Mouse (Mus musculus) right cerebral cortex, postnatal 4 days (tissue): ENCODE data around the gene Syne1.

ENCODE experiments used
- DNase-seq: peaks from one replicate; pipeline ENCODE4 v3.0.0-alpha.2; 2022

Syne1 gene

DNA sequence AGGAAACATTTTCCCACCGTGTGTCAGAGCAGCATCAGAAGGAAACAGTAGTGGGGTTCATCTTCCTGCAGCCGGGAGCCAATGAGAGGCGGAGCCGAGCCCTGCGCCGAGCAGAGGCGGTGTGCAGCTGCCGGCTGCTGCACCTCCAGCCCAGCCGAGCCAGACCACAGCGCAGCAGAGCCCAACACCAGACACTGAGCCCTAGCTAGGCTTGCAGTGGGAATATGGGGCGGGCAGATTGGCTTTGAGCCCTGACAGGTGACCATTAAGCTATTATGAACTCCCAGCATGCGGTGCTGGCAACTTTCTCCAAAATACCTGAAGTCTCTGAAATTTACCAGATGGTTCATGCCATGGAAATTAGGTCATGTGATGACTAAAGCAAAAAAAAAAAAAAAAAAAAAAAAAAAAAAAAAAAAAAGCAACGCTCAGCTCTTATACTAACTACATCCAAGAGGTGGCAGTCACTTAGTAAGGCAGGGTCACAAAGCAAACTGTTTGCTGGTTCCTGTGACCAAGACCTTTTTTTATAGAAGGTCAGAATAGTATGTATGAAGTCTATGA lies 356.5 kb downstream of the Syne1 start:
- peak; percentile 58 for DNase-seq

GRCm38 (mm10) chr10:5194081-5194670 lies 357.1 kb downstream of the Syne1 start:
- DNase-seq = no peak

GRCm38 (mm10) chr10:5192861-5193490 lies 358.3 kb downstream of the Syne1 start:
- DNase-seq = no peak

DNA sequence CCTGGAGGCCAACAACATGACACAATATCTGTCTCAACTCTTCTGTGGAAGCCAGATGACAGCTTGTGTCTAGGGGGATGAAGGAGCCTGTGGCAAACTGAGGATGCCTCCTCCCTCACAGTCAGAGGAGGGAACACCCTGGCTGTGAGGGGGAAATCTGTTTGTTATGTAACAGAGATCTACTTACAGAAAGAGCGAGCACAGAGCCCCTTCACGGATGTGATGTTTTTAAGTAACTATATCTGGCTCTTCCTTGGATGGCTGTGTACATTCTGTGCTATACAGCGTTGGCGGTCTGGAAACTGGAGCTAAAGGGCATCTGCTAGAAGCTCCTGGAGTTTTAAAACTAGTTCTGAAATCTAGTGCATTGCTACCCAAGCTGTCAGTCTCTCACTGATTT lies 360.5 kb downstream of the Syne1 start:
- DNase-seq = no peak

DNA sequence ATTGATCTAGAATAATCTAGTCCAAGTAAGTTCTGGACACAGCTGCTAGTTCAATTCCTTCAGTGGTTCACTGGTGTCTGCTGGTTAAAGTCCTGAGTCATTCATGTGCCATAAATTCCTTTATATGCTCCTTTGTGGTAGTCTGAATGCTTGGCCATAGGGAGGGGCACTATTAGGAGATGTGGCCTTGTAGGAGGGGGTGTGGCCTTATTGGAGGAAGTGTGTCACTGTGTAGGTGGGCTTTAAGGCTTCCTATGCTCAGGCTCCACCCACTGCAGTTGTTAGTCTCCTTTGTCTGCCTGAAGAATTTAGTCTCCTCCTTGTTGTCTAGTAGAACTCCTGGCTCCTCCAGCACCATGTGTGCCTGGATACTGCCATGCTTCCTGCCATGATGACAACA lies 362.4 kb downstream of the Syne1 start:
- DNase-seq = no peak

GRCm38 (mm10) chr10:5185156-5186083 lies 365.9 kb downstream of the Syne1 start:
- no peak for DNase-seq

DNA sequence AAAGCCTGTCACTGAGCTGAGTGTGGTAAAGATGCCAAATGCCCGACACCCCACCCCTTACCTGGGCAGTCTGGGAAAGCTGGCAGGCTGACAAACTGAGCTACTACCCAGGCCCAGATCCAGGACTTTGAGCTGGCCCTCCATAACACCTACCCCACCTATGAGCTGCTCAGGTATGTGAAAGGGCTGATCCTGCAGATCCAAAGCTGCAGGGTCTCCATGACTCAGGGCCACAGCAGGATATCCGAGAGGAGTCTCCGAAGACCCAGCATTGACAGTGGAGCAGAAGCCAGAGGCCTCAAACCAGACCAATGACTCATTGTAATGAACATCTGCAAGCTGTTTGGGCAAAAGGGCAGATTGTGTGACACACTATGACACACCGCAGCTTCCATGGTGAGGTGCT lies 369.5 kb downstream of the Syne1 start:
- no peak for DNase-seq

- no peak for DNase-seq
These were observed 371.4 kb downstream of the Syne1 start for GRCm38 (mm10) chr10:5179891-5180290.

DNA sequence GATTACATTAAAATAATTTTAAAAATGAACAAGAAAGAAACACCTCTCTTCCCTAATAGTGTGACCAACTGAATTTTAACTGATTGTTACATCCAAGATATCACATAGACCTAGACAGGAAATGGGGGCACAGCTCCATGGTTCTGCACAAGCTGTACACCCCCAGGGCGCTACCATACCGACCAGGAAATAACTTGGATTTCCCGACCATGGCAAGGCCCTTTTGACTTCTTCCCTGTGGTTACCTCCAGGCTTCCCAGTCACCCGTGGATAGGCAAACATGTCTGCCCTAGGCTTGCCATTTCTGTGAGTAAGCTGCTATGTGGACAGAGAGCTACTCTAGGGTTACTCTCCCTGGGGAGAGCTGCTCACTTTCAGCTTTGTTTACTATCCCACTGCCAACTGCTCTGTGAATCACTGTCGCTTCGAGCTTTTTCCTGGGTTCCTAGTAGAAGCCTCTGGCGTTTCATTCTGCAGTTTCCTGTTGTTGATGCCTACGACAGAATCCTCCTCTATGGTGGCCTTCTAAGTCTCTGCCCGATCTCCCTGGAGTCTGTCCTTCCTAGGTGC lies 373.8 kb downstream of the Syne1 start:
- no peak for DNase-seq

DNA sequence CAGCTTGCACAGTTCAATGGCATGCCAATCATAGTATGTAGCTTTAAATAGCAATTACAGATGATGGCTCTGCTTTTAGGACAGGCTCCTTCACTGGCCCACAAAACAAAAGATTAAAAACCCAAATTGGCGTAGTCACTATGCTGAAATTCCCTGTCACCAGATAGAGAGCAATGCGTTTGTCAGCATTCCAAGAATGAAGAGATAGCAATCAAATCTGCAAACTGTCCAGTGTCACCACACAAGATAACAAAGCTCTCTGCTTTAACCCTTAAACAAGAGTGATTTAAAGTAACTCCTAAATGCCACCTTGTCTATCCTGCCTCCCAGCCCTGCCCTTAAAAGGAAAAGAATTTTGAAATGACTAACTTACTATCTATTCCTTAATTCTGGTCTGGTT lies 374.9 kb downstream of the Syne1 start:
- DNase-seq = no peak

- no peak for DNase-seq
These were observed 380.9 kb downstream of the Syne1 start for GRCm38 (mm10) chr10:5170425-5170824.

DNA sequence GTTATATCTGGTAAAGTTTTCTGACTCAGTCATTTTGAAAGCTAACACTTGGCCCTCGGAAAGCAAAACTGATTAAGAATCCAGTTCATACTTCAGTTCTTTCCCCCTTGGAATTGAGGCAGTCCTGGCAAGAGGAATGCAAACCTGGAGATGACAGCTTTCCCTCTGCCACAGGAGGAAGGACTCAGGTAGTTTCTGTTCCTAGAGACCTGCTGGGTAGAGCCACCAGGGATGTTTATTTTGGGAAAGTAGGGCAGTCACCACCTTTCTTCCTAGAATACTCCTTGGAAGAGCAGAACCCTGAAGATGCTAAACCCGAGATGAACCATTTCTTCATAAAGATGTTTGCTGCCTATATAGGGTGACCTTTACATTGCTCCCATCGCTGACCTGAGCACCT lies 383.8 kb downstream of the Syne1 start:
- DNase-seq = no peak

GRCm38 (mm10) chr10:5165439-5165838 lies 385.8 kb downstream of the Syne1 start:
- DNase-seq = no peak

DNA sequence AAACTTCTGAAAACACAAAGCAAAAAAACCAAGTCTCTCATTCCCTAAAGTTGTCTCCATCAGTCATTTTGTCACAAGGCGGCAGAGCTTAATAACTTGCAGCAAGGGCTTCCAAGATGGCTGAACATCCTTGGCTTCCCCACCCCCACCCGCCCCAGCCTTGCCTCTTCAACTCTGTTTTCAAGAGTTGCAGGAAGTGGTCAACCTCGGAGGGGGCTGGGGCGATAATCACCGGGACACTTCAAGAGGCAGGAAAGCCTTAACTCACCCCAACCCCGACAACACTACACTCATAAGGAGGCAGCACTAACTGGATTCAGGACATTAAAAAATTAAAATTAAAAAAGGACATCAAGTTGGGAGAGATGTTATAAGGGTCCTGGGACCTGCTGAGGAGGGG lies 387.5 kb downstream of the Syne1 start:
- DNase-seq = no peak

DNA sequence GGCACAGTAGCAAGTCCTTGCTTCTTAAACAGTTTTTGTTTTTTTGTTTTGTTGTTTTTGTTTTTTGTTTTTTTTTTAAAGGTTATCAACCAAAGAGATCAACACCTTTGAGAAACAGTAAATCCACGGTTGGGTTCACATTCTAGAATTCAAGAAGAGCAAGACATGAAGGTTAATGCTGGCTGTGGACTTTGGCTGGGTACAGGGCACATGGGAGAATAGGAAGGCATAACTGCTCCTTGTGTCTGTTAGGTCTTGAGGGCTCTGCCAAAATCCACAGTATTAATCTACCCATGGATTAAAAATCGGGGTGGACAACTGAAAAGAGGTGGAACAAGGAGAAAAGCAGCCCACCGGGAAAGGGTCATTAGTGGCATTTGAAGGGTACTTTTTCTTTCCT lies 388.0 kb downstream of the Syne1 start:
- DNase-seq = no peak

- peak; percentile 47 for DNase-seq
These were observed 389.8 kb downstream of the Syne1 start for GRCm38 (mm10) chr10:5161394-5161872.

- DNase-seq = no peak
These were observed 391.6 kb downstream of the Syne1 start for GRCm38 (mm10) chr10:5159679-5160078.

- no peak for DNase-seq
These were observed 398.2 kb downstream of the Syne1 start for GRCm38 (mm10) chr10:5153047-5153446.

DNA sequence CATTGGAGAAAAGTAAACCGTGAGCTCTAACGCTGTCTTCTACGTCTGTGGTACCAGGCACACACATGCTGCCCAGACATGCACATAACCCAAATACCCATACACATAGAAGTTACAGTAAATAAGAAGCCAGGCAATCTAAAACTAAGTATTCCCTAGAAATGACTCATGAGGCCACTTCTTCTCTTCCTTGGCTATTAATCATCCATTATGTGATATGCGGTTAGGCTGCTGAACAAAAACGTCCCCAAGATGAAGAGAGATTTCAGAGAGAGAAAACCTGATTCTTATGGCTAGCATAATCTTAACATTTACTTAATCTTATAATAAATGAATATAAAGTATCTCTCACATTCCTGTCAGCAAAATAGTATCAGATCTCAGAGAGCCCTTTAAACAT lies 409.8 kb downstream of the Syne1 start:
- no peak for DNase-seq

DNA sequence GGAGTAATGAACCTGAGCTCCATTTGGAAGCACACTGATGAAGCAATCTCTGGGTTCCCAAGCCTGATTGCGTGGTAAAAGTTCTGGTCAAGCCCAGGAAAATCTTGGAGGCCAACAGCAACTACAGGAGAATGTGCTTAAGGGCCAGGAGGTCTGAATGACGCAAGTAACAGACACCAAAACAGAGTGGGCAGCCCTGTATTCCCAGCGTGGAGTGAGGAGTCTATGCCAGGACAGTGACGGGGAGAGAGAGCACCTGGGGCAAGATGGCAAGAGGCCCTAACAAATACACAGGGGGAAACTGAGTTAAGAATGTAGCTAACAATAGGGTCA lies 411.4 kb downstream of the Syne1 start:
- no peak for DNase-seq

DNA sequence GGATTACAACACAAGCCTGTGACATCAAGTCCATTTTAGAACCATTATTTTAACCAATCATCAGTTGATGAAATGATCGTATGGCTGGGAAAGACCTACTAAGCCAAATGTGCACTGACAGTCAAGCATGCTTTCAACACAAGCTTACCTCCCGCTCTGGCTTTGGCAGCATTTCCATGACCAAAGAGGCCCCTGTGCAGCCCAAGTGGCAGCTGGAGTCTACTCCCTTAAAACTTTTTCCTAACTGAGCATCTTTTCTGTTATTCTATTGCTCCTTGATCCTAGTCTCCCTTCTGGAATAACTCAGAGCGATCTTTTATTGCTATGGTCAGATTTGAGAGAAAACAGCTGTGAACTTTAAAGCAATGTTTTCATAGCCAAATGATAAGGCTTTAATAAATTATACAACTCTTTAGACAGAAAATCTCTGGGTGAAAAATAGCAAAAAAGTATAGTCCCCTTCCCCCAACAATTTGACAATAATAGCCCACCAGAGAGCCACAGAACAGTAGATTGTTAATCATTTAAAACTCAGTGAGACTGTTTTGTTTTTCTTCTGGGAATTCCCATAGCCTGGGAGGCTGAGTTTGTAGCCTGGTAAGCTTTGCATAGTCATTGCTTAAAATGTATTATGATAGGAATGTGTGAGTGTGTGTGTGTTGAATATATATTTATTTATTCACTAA lies 411.9 kb downstream of the Syne1 start:
- DNase-seq = no peak

DNA sequence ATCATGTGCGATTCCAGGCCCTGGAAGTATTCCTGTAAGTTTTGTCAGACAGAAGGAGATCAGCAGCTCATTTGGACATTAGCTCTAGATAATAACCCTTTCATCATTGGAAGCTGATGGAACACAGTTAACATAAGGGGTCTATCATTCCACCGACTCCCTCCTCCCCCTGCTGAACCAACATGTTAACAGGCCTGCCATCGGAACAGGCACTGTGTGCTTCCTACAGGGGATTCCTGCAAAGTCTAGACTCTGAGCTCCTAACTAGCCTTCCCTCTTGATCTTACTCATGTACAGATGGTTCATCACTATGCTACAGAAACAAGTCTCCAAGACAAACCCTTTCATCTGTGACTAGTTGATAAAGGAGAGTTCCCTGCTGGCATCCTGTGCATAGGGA lies 419.2 kb downstream of the Syne1 start:
- no peak for DNase-seq

DNA sequence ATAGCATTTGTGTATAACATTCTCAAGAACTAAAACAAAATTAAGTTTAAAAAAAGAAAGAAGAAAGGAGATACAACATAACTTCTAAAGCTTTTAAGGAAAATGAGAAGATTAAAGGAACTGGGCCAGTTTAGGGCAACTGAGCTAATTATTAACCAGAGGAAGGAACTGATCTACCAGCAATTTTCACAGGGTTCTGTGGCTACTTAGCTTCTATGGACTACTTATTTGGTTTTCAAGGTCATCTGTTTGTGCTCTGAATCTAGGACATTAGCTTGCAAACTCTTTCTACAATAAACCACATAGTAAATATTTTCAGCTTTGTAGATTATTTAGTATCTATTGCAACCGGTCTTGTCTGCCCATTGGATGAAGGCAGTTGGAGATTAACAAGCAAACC lies 420.8 kb downstream of the Syne1 start:
- DNase-seq = no peak
